Mouse (Mus musculus) kidney, adult 10 weeks (tissue): Measurements from ENCODE around the gene Shtn1. TPM values are rescaled to one million over a fixed set of nuclear protein-coding genes. Genes with fewer than 3 reads are reported as not detected.

ENCODE experiments used
- polyA plus RNA-seq: library from polyadenylated mRNA; stranded (reverse); fragments of 350-450 nt; fragmentation: Illumina TruSeq; extraction: RNeasy Lipid Tissue Mini Kit (QIAGEN cat#74804); gene quantifications from one replicate; pipeline ENCODE4 v1.2.3, GENCODE M21; 2014; ENCODE audit warnings: low read depth, low replicate concordance

Gene Shtn1
- polyA plus RNA-seq: 19.8 TPM

GRCm38 (mm10) chr19:59075472-59076101 lies at the start of gene Shtn1:
Shtn1 (minus strand) TSS chr19:59076100.

GRCm38 (mm10) chr19:58942841-58943828 lies 132.8 kb downstream of the Shtn1 start, which contains the start of the genes Eno4 and Hspa12a:
Eno4 (plus strand) TSS chr19:58943425.
Hspa12a (minus strand) TSS chr19:58943654.

Other genes with a start within 250 kb of the Shtn1 start
- gene Eno4, start 132.7 kb downstream of the Shtn1 start, polyA plus RNA-seq: not detected
- 22.7 TPM for gene Hspa12a, start 132.4 kb downstream of the Shtn1 start, polyA plus RNA-seq
- not detected for gene Vax1, start 94.0 kb upstream of the Shtn1 start, polyA plus RNA-seq
- not detected for gene Kcnk18, start 143.1 kb upstream of the Shtn1 start, polyA plus RNA-seq
- gene Slc18a2, start 184.8 kb upstream of the Shtn1 start, polyA plus RNA-seq: 0.44 TPM
- gene Rps12-ps3, start 246.2 kb upstream of the Shtn1 start, polyA plus RNA-seq: 1.5 TPM